Mouse (Mus musculus) spleen, postnatal 14 days (tissue): ENCODE data around the gene Cdk17.

Source experiments
- DNase-seq, 2 experiments: peaks; one replicate each; pipeline ENCODE4 v3.0.0; 2021 to 2022; ENCODE audit warnings: low spot score in 2 of 2

The Cdk17 gene

DNA sequence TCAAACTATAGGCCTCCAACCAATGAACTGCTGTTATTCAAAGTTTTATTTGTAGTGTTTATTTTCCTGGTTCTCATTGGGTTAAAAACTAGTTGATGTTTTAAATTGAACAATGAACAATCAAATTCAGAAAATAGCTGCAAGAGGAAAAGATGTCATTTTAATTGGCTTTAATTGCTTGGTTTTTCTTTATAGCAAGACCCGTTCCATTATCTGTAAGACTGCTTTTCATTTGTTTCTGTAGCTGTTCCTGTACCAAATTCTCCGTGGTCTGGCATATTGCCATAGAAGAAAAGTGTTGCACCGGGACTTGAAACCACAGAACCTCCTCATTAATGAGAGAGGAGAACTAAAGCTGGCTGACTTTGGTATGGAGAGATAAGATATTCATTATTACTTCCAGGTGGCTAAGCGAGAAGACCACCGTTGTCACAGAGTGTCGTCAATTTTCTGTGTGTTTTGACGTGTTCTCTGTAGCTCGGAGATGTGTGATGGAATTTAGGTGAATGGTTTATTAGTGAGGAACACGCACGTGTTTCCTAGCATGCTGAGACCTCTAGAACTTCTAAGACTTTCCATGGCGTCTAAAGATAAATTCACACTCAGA lies 67.8 kb downstream of the Cdk17 start:
- no peak for DNase-seq

DNA sequence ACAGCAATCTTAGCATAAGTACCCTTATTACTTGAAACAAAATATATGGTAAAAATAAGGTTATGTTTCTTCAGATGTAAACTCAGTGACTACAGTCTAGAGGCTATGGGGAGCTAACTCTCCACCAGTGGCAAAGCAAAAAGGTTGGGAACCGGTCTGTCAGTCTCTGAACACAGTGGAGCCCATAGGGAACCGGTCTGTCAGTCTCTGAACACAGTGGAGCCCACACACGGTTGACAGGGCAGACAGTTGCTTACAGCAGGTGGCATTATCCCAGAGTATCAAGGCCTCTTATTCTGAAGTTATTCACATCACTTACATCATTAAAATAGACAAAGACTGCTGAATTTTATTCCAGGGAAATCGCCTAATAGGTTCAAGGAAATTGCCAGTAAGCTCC lies 70.8 kb downstream of the Cdk17 start:
- no peak for DNase-seq

DNA sequence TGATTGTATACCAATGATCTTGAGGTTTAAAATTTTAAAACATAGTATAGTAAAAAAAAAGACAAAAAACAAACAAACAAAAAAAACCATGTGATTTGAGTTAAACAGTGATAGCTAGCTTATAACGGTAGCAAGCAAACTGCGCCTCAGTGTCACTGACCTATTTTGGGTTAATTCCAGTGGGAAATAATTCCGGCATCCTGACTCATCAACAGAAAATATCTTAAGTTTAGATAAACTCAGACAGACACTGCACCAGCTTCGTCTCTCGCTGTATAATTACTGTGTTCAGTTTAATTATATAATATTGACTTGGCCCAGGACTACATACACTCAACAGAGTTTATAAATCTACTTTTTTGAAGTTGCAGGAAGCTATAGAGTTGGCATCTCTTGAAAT lies 71.2 kb downstream of the Cdk17 start:
- DNase-seq, result no peak

DNA sequence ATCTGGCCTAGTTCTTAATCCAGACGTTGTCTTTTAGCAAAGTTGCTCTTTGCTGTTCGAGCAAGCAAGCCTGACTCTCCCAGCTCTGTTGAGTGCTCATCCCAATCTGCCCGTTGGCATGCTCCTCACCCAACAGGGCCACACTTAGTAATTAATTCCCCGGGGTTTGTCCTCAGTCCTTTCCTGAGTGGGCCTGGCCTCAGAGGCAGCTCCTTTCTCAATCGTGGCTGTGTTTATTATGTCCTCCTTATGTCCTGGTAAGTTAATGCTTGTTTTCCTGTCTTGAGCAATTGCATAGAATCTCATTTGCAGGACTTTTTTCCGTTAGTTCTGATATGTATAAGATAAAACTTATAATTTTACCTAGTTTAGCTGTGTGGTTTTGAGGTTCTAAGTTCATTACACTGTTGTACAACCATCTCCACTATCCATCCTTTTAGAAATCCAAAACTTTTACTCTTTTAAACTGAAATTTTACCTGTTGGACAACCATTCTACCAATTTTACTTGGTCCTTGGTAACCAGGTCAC lies 73.1 kb downstream of the Cdk17 start:
- DNase-seq, result no peak

DNA sequence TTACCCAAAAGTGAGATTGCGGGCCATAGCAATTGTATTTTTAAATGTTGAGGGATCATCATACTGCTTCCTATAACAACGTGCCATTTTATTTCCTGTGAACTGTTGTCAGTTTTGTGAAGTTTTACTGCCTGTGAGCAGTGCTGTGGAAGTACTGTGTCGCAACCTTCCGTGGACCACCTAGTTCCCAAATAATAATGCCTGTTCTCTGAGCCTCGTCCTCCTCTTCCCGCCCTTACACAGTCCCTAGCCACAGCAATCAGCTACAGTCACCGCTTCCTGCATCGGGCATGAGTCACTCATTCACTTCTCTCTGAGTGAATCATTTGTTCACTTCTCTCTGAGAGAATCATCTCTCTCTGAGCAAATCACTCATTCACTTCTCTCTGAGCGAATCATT lies 74.0 kb downstream of the Cdk17 start:
- no peak for DNase-seq

DNA sequence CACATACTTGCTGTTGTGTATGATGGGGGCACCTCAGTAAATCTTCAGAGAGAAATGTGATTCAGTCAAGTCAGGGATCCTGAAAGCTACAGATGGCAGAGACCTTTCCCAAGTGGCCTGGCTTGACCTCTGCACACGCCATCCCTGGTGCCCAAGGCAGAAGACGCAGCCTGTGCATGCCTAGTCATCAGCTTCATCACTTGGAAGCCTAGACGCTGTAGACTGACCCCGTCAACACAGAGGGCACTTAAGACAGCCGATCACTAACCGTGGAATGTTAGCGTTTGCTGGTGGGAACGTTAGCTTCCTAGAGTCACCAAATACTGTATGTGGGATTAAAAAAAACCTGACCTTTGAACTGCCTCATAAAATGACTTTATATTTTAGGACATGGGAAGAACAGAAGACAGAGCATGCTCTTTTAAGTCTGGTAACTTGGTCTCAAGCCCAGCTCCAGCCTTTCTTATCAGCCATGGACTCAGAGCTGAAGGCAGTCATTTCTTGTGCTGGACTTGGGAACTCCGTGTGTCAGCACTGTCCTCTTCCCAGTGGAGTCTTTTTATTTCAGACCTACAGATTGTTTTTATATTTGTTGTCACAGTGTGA lies 78.6 kb downstream of the Cdk17 start:
- DNase-seq, result no peak

DNA sequence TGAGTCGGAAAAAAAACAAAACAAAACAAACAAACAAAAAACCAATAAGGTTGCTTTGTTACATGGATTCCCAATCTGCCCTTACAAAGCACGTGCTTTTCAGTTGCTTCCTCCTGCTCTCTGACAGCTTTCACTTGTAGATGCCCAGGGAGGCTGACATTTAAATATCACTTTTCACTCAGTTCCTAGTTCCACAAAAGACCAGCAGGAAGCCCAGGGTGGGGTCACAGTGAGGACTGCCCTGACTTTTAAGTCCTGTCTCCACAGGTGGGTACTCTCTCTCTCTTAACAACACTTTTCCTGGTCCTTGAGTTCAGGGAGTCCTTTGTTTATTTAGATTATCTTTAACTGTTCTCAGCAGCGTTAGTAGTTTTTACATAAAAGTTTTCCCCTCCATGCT lies 81.5 kb downstream of the Cdk17 start:
- no peak for DNase-seq

DNA sequence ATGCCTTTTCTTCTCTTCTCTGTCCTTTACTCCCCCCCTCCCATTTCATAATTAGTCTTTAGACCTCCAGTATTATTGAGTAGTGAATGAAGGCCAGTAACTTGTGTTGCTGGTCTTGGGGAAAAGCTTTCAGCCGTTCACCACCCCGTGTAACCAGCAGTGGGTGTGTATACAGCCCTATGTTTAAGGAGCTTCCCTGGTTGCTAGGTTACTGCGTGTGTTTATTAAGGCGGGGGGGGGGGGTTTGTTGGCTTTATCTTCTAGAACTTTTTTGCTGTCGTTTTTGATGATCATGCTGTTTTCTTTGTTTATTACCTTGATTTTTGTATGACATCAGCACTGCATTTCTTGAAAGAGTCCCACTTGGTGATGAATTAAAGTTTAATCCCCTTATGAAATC lies 82.2 kb downstream of the Cdk17 start:
- no peak for DNase-seq

DNA sequence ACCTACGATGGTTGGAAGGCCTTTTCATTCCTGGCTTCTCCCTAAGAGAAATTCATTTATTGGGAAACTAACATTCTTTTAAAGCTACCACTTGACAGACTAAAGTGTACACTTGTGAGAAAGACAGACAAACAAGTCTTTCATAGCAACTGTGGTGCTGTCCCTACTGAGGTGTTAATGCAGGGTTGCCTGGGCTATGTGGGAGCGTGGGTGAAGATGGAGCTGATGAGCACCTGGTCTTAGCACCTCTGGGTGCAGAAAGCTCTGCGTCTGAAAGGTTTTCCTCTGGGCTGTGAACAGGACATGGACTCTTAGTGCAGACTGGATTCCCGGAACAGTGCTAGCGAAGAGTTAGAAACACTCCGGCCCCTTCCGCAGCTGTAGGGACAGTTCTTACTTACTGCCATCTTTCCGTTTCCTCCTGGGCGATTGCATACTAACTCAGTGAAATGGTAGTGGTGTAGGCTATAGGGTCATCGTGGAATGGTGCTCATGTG lies 83.6 kb downstream of the Cdk17 start:
- no peak for DNase-seq

DNA sequence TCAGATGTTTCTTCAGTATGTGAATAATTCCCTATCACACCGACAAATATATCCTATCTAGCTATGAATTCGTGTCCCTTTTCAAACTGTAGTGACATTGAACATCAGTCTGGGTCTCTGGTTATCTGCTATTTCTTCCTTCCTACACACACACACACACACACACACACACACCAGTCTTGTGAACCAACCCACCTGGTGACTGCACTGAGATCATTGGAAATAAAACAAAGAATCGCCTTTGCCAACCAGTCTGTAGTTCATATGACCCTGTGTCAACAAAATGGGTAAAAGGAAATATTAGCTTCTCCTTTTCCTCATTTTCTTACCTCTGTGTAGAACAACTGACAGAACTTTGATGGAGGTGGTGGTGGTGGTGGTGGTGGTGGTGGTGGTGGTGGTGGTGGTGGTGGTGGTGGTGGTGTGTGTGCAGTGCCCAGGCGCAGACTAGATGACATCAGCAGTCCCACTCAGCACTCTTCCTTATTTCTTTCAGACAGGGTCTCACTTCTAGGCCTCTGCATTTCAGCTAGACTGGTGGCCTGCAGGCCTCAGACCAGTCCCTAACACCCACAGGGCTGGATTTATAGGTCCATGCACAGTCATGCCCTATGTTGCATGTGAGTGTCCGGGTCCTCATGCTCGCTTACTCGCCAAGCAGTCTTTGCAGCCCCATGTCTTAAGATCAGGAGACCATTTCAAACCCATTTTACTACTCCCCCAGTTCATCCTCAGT lies 85.7 kb downstream of the Cdk17 start:
- DNase-seq, result no peak

DNA sequence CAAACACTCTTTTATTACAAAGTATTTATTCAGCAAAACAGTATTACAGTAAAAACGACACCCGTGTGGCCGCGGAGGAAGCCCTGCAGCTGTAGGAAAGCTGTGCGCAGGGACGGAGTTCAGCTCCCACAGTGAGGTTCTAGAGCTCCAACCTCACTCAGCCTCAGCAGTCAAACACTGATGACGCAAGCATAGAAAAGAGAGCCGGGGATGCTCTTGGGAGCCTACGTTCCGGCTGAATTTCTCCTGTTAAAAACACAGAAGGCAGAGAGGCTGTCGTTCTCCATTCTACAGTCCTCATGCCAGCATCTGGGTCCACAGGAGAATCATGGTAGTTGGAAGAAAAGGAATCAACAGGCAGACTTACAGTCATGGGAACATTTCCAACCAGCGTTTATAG lies 86.7 kb downstream of the Cdk17 start:
- no peak for DNase-seq

DNA sequence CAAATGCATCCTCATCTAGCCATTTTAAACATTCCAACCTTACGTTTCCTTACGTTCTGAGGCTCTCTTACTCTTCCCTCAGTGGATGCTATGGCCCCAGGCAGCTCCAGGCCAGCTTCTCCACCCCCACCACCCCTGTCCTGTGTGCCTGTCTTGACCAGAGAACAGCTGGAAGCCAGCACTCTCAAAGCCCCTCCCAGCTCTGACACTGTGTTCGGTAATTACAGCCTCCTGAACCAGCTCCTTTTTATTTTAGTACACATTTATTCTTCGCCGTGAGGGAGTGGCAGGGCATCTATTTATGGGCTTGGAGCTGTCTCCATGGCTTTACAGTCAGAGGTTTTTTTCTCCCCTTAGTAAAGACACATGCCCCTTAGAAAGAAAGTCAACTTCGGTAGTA lies 87.2 kb downstream of the Cdk17 start:
- DNase-seq, result no peak

DNA sequence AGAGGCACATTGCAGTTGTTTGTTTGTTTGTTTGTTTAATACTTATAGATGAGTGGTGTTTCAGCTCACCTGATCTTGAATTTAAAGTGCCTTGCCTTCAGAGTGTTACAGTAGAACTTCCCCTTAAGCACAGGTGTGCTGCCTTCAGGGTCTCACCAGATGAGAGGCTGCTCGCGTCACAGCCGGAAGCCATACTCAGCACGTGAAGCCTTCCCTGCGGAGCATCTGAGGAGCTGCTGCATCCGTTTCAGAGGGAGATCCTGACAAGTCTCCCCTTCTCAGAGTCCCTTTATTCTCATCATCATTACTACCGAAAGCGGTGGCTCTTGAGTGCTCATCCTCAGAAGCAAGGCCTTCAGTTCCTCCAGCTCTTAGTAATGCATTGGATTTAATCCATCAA lies 87.7 kb downstream of the Cdk17 start:
- DNase-seq, result no peak

DNA sequence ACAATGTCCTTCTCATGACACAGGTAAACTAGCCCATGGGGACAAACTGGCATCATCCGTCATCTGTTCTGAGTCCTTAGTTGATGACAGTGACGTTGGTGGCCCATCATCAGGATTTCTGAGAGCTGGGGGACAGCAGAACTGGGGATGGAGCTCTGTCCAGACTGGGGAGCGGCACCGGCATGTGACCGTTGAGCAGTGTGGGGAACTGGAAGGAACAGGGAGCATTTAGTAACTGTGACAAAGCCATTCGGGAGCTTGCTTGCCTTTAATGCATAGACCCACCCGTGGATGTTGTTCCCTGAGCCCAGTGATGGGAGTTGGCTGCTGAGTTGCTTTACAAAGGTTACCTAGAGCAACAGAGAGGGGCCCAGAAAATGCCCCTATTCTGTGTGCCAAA lies 89.2 kb downstream of the Cdk17 start:
- DNase-seq, result no peak

DNA sequence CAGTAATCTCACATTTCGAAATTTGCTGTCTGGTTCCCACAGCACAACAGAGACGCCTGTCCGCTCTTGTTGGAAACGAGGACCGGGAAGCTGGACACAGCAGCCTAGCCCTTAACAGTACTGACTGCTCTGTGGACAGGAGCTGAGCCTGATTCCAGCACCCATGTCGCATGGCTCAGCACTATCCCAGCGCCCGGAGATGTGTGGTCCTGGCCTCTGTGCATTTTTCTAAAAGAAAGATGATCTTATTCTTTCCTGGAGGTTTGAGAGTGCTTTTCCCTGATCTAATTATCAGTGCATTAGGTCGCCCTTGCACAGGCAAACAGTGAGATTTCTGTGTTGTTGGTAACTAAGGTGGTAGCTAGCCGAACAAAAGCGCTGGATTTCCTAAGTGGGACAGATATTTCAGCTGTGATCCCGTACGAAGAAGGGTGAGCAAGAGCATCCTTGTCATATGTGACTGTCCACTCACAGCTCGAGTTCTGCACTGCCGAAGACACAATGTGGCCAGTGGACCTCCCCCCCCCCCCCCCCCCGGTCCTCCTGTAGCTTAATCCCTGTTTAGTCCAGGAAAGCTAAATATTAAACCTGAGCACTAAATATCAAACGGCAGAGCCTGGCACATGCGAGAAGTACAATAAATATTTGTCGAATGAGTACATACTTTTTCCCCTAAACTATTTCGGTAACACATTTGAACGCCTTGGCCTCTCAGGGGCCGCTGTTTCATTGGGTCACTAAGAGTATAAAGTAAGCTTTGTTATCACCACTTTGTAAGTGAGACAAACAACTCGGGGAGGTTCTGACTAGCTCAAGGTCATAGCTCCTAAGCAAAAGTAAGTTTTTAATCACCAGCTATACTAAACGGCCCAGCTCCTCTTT lies 90.0 kb downstream of the Cdk17 start:
- no peak for DNase-seq

DNA sequence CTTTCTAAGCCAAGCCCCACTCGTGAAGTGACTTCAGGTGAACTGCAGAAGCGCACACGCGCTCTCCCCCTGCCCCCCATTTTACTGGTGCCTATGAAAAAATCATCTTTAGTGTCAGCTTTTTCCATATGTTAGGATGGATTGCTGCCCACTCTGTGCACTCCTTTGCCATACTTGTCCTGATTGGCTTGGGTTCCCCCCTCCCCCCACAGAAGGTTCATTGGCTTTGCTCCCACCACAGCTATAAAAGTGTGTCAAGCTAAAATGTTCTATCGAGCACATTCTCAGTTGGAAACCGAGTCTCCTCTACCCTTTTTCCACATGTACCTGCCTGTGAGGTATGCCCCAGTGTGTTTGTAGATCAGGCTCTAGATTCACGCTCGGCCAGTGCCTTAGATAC lies 90.8 kb downstream of the Cdk17 start:
- no peak for DNase-seq

DNA sequence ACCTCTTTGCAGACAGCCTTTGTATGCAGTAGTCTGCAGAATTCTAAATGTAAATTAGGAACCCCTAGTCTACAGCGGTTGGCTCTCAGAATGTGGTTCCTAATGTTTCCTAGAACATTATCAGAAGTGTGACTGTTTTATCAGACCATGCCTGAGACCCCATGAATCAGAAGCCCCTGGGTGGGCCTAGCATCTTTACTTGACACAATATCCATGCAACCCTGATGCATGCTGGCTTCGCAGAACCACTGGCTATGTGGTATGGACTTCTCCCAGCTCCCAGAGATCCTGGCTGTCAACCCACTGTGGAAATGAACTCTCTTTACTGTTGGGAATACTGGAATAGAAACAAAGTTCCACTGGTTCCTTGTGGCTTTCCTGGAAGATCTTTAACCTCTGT lies 92.0 kb downstream of the Cdk17 start:
- DNase-seq, result no peak

DNA sequence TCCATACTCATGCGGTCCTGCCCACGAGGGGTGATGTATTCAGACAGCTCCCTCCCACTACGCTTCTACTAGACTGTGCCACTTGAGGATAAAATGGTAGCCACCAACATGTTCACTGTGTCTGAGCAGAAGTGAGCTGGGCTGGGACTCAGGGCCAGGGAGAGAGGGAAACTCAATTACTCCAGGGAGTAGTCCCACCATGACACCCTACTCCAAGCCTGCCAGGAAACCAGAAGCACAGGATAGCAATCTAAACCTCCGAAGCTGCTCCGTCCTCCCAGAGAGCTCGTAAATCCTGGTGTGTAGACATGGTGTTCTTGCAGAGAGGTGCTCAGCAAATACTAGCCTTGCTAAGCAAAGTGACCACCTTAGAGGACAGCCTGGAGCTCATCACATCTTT lies 92.5 kb downstream of the Cdk17 start:
- DNase-seq, result no peak

DNA sequence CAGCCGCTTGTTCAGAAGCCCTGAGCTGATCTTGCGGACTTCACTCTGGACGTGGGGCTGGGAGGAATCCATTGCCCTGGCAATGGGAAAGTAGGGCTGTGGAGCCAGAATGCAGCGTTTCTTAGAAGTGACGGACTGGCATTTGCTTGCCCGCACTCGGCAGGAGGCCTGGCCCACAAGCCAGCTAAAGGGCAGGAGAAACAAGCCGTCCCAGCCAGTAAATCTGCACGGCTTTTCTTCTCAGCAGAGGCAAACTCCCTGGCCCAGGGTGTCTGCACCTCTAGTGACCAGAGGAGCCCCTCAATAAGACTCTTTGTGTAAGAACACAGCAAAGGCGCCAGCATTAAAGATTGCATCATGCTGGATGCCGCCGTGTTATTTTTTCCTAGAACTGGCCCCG lies 94.6 kb downstream of the Cdk17 start:
- DNase-seq, result no peak

DNA sequence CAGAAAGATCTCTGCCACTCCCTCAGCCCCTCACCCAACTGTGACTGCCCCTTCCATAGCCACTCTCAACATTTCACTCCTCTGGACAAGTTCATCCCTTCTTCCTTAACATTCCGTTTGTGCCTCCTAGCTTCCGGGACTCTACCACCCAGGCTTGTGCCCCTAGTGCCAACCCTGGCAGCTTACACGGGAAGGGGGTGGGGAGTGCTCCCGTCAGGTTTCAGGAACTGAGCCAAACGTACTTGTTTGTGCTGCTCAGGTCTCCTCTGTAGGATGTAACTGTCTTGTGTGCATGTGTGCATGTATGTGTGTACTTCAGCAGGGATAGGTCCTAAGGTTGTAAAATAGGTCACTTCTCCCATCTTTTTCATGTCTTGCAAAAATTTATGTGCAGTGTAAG lies 99.2 kb downstream of the Cdk17 start:
- no peak for DNase-seq

DNA sequence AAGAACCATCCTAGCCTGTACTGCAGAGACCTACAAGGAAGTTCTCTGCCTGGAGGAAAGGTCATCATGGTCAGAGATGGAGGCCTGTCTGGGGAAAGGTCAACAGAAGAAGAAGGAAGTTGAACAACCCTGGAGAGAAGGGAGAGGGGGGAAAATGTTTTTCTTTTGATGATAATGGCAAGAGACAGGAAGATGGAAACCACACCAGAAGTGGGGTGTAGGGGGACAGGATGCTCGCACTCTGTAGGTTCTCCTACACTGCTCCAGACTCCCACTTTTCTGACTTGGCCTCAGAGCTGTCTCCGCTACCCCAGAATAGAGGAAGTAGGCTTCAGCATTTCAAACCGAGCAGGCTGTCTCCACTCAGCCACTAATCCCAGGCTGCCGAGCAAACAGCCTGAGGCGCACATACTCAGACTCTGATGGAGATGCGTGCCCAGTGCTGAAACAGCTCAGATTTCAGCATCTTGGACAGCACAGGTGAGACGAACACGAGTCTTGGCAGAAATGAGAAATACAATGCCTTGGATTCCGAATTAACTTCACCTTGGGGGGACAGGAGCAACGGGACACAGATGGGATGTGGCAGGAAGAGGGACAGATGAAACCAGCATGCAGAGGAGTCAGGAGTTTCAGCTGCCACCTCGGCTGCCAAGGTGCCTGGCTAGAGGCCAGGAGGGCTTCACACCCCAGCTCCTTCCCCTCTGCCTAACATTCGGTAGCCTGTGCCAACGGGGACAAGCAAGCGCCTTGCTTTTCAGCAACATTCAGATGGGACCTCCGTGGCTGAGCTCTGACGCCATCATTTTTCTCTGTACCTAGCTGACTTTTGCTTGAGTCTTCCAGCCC lies 100.7 kb downstream of the Cdk17 start:
- no peak for DNase-seq
